Mouse (Mus musculus) embryonic stem cell, embryonic (primary cell): Measurements from ENCODE around the gene Gm49352.
"Not testable (repeated sequence)": the region's sequence is repeated elsewhere in the genome, so short reads cannot be mapped to it uniquely, and the experiment has no call there.

Experiments
- CTCF ChIA-PET, 4 experiments: fragments of 300-600 bp in 2 of 4; fragments of 350-600 bp in 2 of 4; sonication (Branson Sonifier 250); formaldehyde crosslinking; loops; one replicate each; lab custom pipeline; 2022; ENCODE audit warnings: inconsistent platforms in 2 of 4; lab: Charles Lee
- POLR2A ChIA-PET, 4 experiments: fragments of 300-600 bp in 2 of 4; fragments of 350-600 bp in 2 of 4; sonication (Branson Sonifier 250); formaldehyde crosslinking; loops; one replicate each; lab custom pipeline; 2022; ENCODE audit warnings: antibody characterized with exemption in 4 of 4, inconsistent platforms in 1 of 4; lab: Charles Lee

The Gm49352 gene

GRCm38 (mm10) chr13:61568074-61568473 is at the start of gene Gm49352:
Gene Gm49352 (minus strand): TSS chr13:61568174.
- CTCF ChIA-PET, POLR2A ChIA-PET: not testable (repeated sequence)

- CTCF ChIA-PET, result interaction anchor here in 1 of 4 experiments (0.6 kb wide), 1 partner anchor 328 kb away, joined by 3 read pairs; no protein-coding TSS in a partner anchor
- POLR2A ChIA-PET, result no interaction called here
These were observed 2.1 kb upstream of the Gm49352 start, which contains the start of gene Cts3 for GRCm38 (mm10) chr13:61570027-61570426. Gene Cts3 (minus strand): TSS chr13:61570127.

GRCm38 (mm10) chr13:61541631-61542030 is 26.3 kb downstream of the Gm49352 start, which contains the start of gene Ctsm:
Gene Ctsm (minus strand): TSS chr13:61541839.
- ChIA-PET POLR2A (no interaction called here), CTCF (no interaction called here)
